Mouse (Mus musculus) neural tube, embryonic 14.5 days (tissue): ENCODE data around the gene Tnfsf12. TPM values are rescaled to one million over a fixed set of nuclear protein-coding genes. Genes with fewer than 3 reads are reported as not detected.

Experiments used
- ATAC-seq: fragments of 200-750 bp; cut with Nextera tagmentation; 2 replicates; pipeline ENCODE4 v1.8.0; 2017; ENCODE audit warnings: low read depth, mild to moderate bottlenecking, moderate TSS enrichment, moderate library complexity
- H3K27ac ChIP-seq: fragments of 300-500 bp; sonication (generic); 2 replicates; pipeline ENCODE4 v1.5.1; 2014; ENCODE audit warnings: low read depth, mild to moderate bottlenecking, control low read depth, low read length, moderate library complexity, mixed read lengths
- H3K27me3 ChIP-seq: fragments of 300-500 bp; sonication (generic); 2 replicates; pipeline ENCODE4 v1.6.1; 2014; ENCODE audit warnings: low read length; ENCODE audit not compliant: control insufficient read depth, insufficient read depth
- H3K36me3 ChIP-seq: fragments of 300-500 bp; sonication (generic); 2 replicates; pipeline ENCODE4 v1.6.1; 2014; ENCODE audit warnings: low read length, mixed read lengths; ENCODE audit not compliant: control insufficient read depth, insufficient read depth
- H3K4me1 ChIP-seq: fragments of 300-500 bp; sonication (generic); 2 replicates; pipeline ENCODE4 v1.6.1; 2014; ENCODE audit warnings: low read length; ENCODE audit not compliant: control insufficient read depth, insufficient read depth
- H3K4me2 ChIP-seq: fragments of 300-500 bp; sonication (generic); 2 replicates; pipeline ENCODE4 v1.6.1; 2014; ENCODE audit warnings: mild to moderate bottlenecking, low read depth, low read length, control low read depth
- H3K4me3 ChIP-seq: fragments of 300-500 bp; sonication (generic); 2 replicates; pipeline ENCODE4 v1.5.1; 2014; ENCODE audit warnings: low read depth, low read length, control low read depth, mixed read lengths
- H3K9ac ChIP-seq: fragments of 300-500 bp; sonication (generic); replicated peaks from 2 replicates; pipeline ENCODE4 v1.6.1; 2014; ENCODE audit warnings: low read depth, mild to moderate bottlenecking, control low read depth, low read length, mixed read lengths
- H3K9me3 ChIP-seq: fragments of 300-500 bp; sonication (generic); 2 replicates; pipeline ENCODE4 v1.6.1; 2016; ENCODE audit warnings: low read length; ENCODE audit not compliant: control insufficient read depth
- WGBS: fragments of 180-500 bp; shearing (Covaris S2); extraction: QIAGEN DNeasy Blood & Tissue Kit; methylation state at CpG from one replicate; pipeline ENCODE4 v1.1.7; 2014; 5-methylcytosine and 5-hydroxymethylcytosine counted together
- polyA plus RNA-seq: library from polyadenylated mRNA; unstranded; fragments of >200 nt; fragmentation: Nextera tagmentation; extraction: Ambion mirVana; gene quantifications from 2 replicates; pipeline ENCODE4 v1.2.1, GENCODE M21; 2014

The Tnfsf12 gene
- polyA plus RNA-seq, 1 experiment from 2014 or later: 2.1 TPM

DNA sequence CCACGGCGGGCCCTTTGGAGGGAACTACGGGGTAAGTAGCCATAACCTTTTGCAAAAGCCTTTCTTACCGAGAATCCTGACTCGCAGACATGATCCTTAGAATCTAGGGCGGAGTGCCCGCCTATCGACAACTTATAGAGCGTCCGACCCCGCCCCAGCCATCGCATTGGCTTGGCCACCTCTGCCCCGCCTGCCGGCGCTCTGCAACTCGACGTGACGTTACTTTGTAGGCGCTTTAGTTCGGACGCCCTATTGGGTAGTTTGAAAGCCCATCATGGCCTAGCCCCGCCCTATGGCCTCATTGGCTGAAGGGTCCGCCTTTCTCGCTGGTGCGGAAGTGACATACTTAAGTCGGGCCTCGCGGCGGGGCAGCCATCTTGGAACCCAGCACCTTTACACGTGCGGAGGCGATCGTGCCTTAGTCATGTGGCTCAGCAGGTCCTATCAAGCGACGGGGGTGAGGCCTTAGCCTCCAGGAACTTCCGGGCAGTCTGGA, 23.4 kb downstream of the Tnfsf12 start, which contains the start of gene Eif4a1:
Gene Eif4a1 (minus strand): TSS at position 213 of the 496 bp plus-strand sequence.
- WGBS: under 1% methylated on average over 36 of the region's 36 CpGs
- no peaks in the 10 kb centered on the region for H3K9me3 ChIP-seq
- no peaks in the 10 kb centered on the region for H3K27me3 ChIP-seq
- ATAC-seq: peak; percentile 97
- peak within 1 kb of the TSS; percentile 93 for H3K27ac ChIP-seq
- H3K4me2 ChIP-seq: peak within 1 kb of the TSS; percentile 96
- H3K9ac ChIP-seq: peak within 1 kb of the TSS; percentile 79
- peaks cover 63% of the 10 kb centered on the region for H3K36me3 ChIP-seq
- peaks cover 19% of the 10 kb centered on the region for H3K4me1 ChIP-seq
- H3K4me3 ChIP-seq: peak within 1 kb of the TSS; percentile 88

- Histone ChIP-seq H3K9ac (peak overlapping the region; percentile 79), H3K36me3 (peaks cover 60% of the 10 kb centered on the region), H3K9me3 (no peaks in the 10 kb centered on the region), H3K4me2 (peak overlapping the region; percentile 96; the same call in 1 of the 2 replicates), H3K4me1 (peaks cover 19% of the 10 kb centered on the region), H3K4me3 (peak overlapping the region; percentile 88), H3K27ac (peak overlapping the region; percentile 93), H3K27me3 (no peaks in the 10 kb centered on the region)
- WGBS: under 1% methylated on average over 43 of the region's 43 CpGs
- peak; percentile 5 for ATAC-seq
Measured at GRCm38 (mm10) chr11:69671726-69672124, 23.9 kb downstream of the Tnfsf12 start.

- Histone ChIP-seq H3K9me3 (no peaks in the 10 kb centered on the region), H3K9ac (peak overlapping the region; percentile 79), H3K4me2 (peak overlapping the region; percentile 96), H3K4me1 (peaks cover 19% of the 10 kb centered on the region), H3K4me3 (peak overlapping the region; percentile 88), H3K27me3 (no peaks in the 10 kb centered on the region), H3K36me3 (peaks cover 60% of the 10 kb centered on the region), H3K27ac (peak overlapping the region; percentile 93)
- peak; percentile 66 for ATAC-seq
- WGBS: 2% methylated on average over 60 of the region's 61 CpGs
Measured at GRCm38 (mm10) chr11:69670786-69671725, 24.6 kb downstream of the Tnfsf12 start.

- ATAC-seq: no peak
- no peak overlapping the region for H3K27ac ChIP-seq
- H3K36me3 ChIP-seq: peaks cover 56% of the 10 kb centered on the region
- 92% methylated on average over 3 of the region's 3 CpGs for WGBS
- no peaks in the 10 kb centered on the region for H3K9me3 ChIP-seq
- H3K4me1 ChIP-seq: peaks cover 21% of the 10 kb centered on the region
- no peak overlapping the region for H3K4me3 ChIP-seq
- H3K9ac ChIP-seq: no peak overlapping the region
- no peak overlapping the region for H3K4me2 ChIP-seq
- no peaks in the 10 kb centered on the region for H3K27me3 ChIP-seq
Measured at GRCm38 (mm10) chr11:69666665-69667005, 29.0 kb downstream of the Tnfsf12 start.

DNA sequence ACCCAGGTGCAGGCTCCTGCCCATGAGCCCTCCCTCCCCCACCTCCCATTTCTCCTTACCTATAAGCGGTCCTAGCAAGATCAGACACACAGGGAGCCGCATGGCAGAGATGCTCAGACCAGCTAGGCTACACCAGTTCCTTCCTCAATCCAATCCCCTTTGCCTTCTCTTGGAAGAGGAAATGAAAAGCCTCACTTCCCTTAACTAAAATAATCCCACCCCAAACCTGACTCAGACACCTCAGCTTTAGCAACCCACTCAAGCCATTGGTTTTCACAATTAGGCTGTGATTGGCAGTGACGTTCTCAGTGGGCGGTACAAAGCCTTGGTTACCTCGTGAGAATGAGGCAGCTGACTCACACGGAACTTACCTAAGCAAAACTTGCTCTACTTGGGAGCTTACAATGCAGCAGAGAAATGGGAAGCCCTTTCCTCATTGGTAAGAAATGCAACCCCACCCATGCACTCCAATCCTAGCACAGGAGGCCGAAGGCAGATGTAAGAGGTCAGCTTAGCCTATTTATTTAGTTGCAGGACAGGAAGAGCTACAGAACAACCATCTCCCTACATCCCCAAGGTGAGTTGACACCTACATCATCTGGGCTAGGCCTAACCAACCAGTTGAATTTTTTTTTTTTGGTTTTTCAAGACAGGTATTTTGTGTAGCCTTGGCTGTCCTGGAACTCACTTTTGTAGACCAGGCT, 29.5 kb downstream of the Tnfsf12 start, which contains the start of gene Cd68:
Gene Cd68 (minus strand): TSS at position 193 of the 704 bp plus-strand sequence.
- Histone ChIP-seq H3K27me3 (no peaks in the 10 kb centered on the region), H3K9me3 (no peaks in the 10 kb centered on the region), H3K4me2 (no peak within 1 kb of the TSS), H3K36me3 (peaks cover 56% of the 10 kb centered on the region), H3K9ac (no peak within 1 kb of the TSS), H3K4me1 (peaks cover 26% of the 10 kb centered on the region), H3K4me3 (no peak within 1 kb of the TSS), H3K27ac (no peak within 1 kb of the TSS)
- no peak for ATAC-seq
- whole genome bisulfite sequencing: 36% methylated on average over 7 of the region's 7 CpGs

DNA sequence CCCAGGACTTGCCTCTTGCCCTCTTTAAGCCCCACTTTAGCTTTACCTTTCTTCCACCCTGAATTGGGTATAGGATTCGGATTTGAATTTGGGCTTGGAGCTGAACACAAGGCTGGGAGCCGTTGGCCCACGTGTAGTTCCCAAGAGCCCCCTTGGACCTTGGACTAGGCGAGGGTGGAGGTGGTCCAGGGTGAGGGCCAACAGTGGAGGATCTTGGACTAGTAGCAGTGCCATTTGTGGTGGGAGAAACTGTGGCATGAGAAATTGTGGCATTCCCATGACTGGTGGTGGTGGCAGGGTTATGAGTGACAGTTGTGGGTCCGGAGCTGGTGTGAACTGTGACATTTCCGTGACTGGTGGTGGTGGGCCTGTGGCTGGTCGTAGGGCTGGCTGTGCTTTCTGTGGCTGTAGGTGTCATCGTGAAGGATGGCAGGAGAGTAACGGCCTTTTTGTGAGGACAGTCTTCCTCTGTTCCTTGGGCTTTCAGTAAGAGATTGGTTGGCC, 30.1 kb downstream of the Tnfsf12 start:
- H3K9me3 ChIP-seq: no peaks in the 10 kb centered on the region
- H3K27ac ChIP-seq: no peak overlapping the region
- ATAC-seq: no peak
- H3K9ac ChIP-seq: no peak overlapping the region
- WGBS: 80% methylated on average over 9 of the region's 9 CpGs
- no peak overlapping the region for H3K4me3 ChIP-seq
- peaks cover 23% of the 10 kb centered on the region for H3K4me1 ChIP-seq
- H3K27me3 ChIP-seq: no peaks in the 10 kb centered on the region
- H3K4me2 ChIP-seq: no peak overlapping the region
- peaks cover 56% of the 10 kb centered on the region for H3K36me3 ChIP-seq

DNA sequence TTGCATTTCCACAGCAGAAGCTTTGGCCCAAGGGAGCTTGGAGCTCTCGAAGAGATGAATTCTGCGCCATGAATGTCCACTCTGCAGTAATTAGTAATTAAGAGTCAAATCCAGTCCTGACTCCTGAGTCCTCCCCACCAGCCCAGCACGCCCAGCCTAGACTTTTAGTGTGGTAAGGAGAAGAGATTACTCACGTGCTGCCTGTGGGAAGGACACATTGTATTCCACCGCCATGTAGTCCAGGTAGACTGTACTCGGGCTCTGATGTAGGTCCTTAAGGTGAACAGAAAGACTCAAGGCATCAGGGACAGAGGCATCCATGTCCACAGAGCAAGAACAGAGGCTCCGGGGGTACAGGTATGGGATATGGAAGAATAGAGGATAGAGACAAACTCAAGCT, 30.8 kb downstream of the Tnfsf12 start:
- no peak for ATAC-seq
- H3K4me2 ChIP-seq: no peak overlapping the region
- peaks cover 16% of the 10 kb centered on the region for H3K4me1 ChIP-seq
- H3K9ac ChIP-seq: no peak overlapping the region
- H3K9me3 ChIP-seq: no peaks in the 10 kb centered on the region
- no peak overlapping the region for H3K27ac ChIP-seq
- H3K4me3 ChIP-seq: no peak overlapping the region
- H3K36me3 ChIP-seq: peaks cover 54% of the 10 kb centered on the region
- 96% methylated on average over 7 of the region's 7 CpGs for WGBS
- no peaks in the 10 kb centered on the region for H3K27me3 ChIP-seq

DNA sequence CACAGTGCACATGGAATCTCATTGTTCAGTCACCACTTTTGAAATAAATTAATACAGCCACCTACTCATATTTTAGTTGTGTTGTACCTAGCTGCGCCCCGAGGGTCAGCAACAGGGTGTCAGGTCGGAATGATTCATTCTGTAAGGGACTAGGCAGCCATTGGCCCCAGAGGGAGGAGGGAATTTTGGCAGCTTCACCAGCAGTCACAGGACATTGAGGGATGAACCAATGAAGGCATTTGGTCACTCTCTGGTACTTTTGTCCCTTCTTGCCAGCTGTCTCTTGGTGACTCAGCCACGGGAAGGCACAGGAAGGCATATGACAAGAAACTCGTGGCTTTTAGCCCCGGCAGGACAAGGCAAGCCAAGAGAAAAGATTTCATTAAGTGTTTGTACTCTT, 31.9 kb downstream of the Tnfsf12 start:
- 85% methylated on average over 6 of the region's 6 CpGs for WGBS
- Histone ChIP-seq H3K27ac (0 out of 2 replicates have a peak overlapping the region, but pooled peaks have one; percentile 82), H3K4me2 (no peak overlapping the region), H3K27me3 (no peaks in the 10 kb centered on the region), H3K4me3 (no peak overlapping the region), H3K9ac (no peak overlapping the region), H3K36me3 (peaks cover 48% of the 10 kb centered on the region), H3K9me3 (no peaks in the 10 kb centered on the region), H3K4me1 (peaks cover 10% of the 10 kb centered on the region; the same call in 1 of the 2 replicates)
- no peak for ATAC-seq
